Mouse (Mus musculus): ENCODE results near the gene Ctbp1. TPM values are rescaled to one million over a fixed set of nuclear protein-coding genes. Genes with fewer than 3 reads are reported as not detected.
A peak's percentile ranks its signal among the peaks of the same experiment; 100 is the strongest.

Ctbp1 gene
- polyA plus RNA-seq, 1 experiment from 2014 or later, result 441 TPM

DNA sequence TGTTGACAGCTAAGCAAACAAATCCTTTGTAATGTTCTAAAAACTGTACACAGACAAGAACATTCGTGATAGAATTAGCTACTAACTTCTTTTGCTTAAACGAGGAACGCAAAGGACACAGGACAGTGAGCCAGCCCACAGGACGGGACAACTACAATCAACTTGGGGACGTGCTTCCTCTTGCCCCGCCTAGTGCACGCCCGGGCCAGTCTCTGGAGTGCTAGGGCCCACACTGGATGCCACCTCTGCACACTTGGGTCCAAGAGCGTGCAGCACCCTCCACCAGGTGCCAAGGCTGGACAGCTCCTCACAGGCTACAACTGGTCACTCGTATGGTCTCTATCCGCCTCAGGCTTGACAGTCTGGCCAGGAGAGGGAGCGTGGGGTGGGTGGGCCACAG lies 26.6 kb downstream of the Ctbp1 start:
- no peak for ATAC-seq
- H3K9me3 ChIP-seq (replicated peaks; ENCODE audit: control insufficient read depth, low read length, poor library complexity, severe bottlenecking), result no peaks in the 10 kb centered on the region
- H3K36me3 ChIP-seq (ENCODE audit: control insufficient read depth, insufficient read depth, low read length), result peaks cover 47% of the 10 kb centered on the region
- H3K4me1 ChIP-seq (ENCODE audit: control insufficient read depth, insufficient read depth, low read length), result no peaks in the 10 kb centered on the region
- H3K27ac ChIP-seq (ENCODE audit: low read length), result no peak overlapping the region
- 92% methylated on average over 12 of the region's 12 CpGs for WGBS
- H3K4me2 ChIP-seq (ENCODE audit: low read length), result no peak overlapping the region
- no peak overlapping the region for H3K9ac ChIP-seq (ENCODE audit: low read depth, low read length)
- H3K4me3 ChIP-seq (ENCODE audit: low read depth, low read length), result no peak overlapping the region
- H3K27me3 ChIP-seq (ENCODE audit: control insufficient read depth, insufficient read depth, low read depth, low read length), result no peaks in the 10 kb centered on the region

DNA sequence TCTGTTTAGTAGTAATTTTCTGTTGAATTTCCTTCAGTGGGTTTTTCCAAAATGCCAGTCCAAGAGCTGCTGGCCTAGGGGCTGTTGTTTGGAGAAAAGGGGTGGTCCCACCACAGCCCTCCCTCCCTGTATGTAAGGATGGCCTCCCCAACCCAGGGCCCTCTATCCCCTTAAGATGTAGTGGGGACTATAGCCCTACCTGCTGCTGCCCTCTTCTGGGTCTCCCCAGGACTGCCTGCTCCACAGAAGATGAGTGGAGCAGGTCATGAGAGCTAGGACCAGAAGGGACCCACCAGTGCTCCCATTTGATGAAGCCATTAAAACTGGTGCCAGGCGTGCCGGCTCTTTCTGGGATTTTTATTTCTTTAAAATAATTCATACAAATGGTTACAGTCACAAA lies 27.4 kb downstream of the Ctbp1 start:
- Histone ChIP-seq H3K9me3 (replicated peaks; ENCODE audit: control insufficient read depth, low read length, poor library complexity, severe bottlenecking) (no peaks in the 10 kb centered on the region), H3K27ac (ENCODE audit: low read length) (no peak overlapping the region), H3K4me3 (ENCODE audit: low read depth, low read length) (no peak overlapping the region), H3K9ac (ENCODE audit: low read depth, low read length) (no peak overlapping the region), H3K36me3 (ENCODE audit: control insufficient read depth, insufficient read depth, low read length) (peaks cover 50% of the 10 kb centered on the region), H3K4me2 (ENCODE audit: low read length) (no peak overlapping the region), H3K27me3 (ENCODE audit: control insufficient read depth, insufficient read depth, low read depth, low read length) (no peaks in the 10 kb centered on the region), H3K4me1 (ENCODE audit: control insufficient read depth, insufficient read depth, low read length) (no peaks in the 10 kb centered on the region)
- WGBS, result 92% methylated on average over 2 of the region's 2 CpGs
- ATAC-seq, result no peak

DNA sequence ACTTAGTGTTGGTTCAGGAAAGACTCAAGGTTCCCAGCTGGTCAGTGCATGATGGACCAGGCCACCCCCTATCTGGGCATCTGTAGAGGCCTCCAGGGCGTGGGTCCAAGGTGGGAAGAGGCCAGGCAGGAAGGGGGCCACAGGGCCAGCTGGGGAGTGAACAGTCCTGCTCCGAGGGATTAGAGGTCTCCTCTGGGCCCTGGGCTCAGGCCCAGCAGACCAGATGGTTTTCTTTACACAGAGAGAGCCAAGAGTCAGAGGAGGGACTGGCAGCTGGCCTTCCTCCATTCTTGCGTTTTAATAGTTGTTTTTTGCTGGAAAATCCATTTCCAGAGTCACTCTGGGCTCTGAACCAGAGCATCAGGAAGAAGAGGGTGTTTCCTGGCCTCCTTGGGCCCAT lies 29.1 kb downstream of the Ctbp1 start:
- Histone ChIP-seq H3K36me3 (ENCODE audit: control insufficient read depth, insufficient read depth, low read length) (peaks cover 47% of the 10 kb centered on the region), H3K4me1 (ENCODE audit: control insufficient read depth, insufficient read depth, low read length) (no peaks in the 10 kb centered on the region), H3K4me2 (ENCODE audit: low read length) (no peak overlapping the region), H3K4me3 (ENCODE audit: low read depth, low read length) (no peak overlapping the region), H3K9ac (ENCODE audit: low read depth, low read length) (no peak overlapping the region), H3K27ac (ENCODE audit: low read length) (no peak overlapping the region), H3K27me3 (ENCODE audit: control insufficient read depth, insufficient read depth, low read depth, low read length) (no peaks in the 10 kb centered on the region), H3K9me3 (replicated peaks; ENCODE audit: control insufficient read depth, low read length, poor library complexity, severe bottlenecking) (no peaks in the 10 kb centered on the region)
- 74% methylated on average over 3 of the region's 3 CpGs for WGBS
- 0 out of 2 replicates have a peak, but pooled peaks have one; percentile 46 for ATAC-seq

DNA sequence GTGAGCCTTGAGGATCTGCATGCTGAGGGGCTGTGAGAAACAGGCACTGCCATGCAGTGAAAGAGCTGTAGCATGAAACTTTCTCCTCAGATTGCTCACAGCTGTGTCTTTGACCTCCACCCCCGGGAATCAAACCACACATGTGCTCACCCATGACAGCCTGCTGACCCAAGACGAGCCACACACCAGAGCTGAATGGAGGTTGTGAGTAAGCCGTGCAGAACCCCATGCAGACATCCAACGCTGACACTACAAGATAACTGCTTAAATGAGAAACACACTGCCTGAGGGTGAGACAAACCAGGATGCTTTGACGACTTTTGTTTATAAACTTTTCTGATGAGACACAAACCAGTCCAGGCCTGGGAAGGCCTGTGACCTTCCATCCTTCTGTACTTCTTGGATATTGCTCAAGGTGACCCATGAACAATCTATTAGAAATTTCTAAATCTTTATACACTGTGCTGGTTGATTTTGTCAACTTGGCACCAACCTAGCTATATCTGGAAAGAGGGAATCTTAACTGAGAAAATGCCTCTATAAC lies 30.3 kb downstream of the Ctbp1 start:
- ATAC-seq, result no peak
- peaks cover 35% of the 10 kb centered on the region for H3K36me3 ChIP-seq (ENCODE audit: control insufficient read depth, insufficient read depth, low read length)
- WGBS, result 89% methylated on average over 5 of the region's 5 CpGs

DNA sequence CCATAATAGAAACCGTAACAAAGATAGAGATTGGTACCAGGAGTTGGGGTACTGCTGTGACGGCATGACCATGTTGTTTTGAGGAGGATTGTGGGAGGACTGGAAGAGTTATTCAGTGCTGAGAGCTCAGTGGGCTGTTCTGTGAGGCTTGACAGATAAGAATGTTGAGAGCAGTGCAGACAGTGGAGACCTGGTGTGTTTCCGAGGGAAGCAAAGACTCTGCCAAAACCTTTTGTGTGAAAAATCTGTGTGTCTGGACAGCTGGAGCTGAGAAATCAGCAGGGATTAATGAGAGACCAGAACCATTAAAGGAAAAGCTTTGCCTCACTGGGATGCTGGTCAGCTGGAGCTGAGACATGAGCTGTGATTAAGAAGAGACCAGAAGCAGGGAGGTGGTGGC lies 34.9 kb downstream of the Ctbp1 start:
- Histone ChIP-seq H3K4me1 (ENCODE audit: control insufficient read depth, insufficient read depth, low read length) (no peaks in the 10 kb centered on the region), H3K9me3 (replicated peaks; ENCODE audit: control insufficient read depth, low read length, poor library complexity, severe bottlenecking) (no peaks in the 10 kb centered on the region), H3K4me2 (ENCODE audit: low read length) (no peak overlapping the region), H3K9ac (ENCODE audit: low read depth, low read length) (no peak overlapping the region), H3K27me3 (ENCODE audit: control insufficient read depth, insufficient read depth, low read depth, low read length) (no peaks in the 10 kb centered on the region), H3K4me3 (ENCODE audit: low read depth, low read length) (no peak overlapping the region), H3K27ac (ENCODE audit: low read length) (no peak overlapping the region), H3K36me3 (ENCODE audit: control insufficient read depth, insufficient read depth, low read length) (peaks cover 6% of the 10 kb centered on the region; the same call in 1 of the 2 replicates)
- no peak for ATAC-seq
- 46% methylated on average over 3 of the region's 3 CpGs for WGBS

More for the DNA sequence above, 30.3 kb downstream of the Ctbp1 start:
- Histone ChIP-seq H3K4me2 (ENCODE audit: low read length) (no peak overlapping the region), H3K27me3 (ENCODE audit: control insufficient read depth, insufficient read depth, low read depth, low read length) (no peaks in the 10 kb centered on the region), H3K9ac (ENCODE audit: low read depth, low read length) (no peak overlapping the region), H3K9me3 (replicated peaks; ENCODE audit: control insufficient read depth, low read length, poor library complexity, severe bottlenecking) (no peaks in the 10 kb centered on the region), H3K4me1 (ENCODE audit: control insufficient read depth, insufficient read depth, low read length) (no peaks in the 10 kb centered on the region), H3K4me3 (ENCODE audit: low read depth, low read length) (no peak overlapping the region), H3K27ac (ENCODE audit: low read length) (no peak overlapping the region)

DNA sequence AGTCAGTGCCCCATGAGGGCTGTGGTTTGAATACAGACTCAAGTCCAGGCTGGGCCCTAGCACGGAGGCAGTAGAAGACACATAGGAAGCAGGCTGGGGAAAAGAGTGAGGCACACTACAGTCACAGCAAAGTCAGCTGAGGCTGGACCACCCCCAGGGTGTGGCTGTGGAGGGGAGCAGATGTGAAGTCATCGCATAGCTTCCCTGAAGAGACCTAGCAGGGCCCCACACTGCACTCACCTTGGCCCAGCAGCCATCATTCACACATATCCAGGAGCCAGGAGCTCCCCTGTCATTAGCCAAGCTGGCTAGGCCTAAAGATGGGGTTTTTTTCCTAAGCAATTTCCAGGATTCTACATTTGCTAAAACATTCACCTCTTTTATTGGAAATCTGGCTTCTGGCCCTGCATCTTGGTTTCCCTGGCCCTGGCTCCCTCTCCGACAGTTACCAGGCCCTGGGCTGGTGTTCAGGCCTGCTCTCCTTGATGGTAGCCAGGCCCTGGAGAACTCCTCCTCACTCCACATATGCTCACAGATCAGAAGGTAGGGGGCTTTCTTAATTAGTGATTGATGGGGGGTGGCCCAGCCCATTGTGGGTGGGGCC lies 35.6 kb downstream of the Ctbp1 start:
- H3K27ac ChIP-seq (ENCODE audit: low read length), result no peak overlapping the region
- WGBS, result 83% methylated on average over 3 of the region's 3 CpGs
- no peak for ATAC-seq

DNA sequence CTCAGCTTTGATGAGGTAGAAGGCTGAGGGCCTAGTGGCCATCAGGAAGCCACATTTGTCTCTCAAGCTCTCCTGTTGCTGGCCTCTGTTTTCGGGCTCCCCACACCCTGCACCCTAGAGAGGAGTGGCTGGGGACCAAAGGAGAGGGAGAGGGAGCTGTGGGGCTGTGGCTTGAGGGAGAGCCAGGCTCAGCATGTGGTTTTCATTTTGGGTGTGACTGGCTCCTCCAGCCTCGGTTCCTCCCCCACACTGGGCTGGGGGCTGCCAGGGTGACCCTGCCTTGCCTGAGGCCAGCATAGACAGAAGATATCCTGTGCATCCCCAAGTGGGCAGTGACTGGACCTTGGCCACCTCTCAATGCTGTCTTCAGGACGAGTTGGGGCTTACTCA lies 36.5 kb downstream of the Ctbp1 start:
- Histone ChIP-seq H3K27me3 (ENCODE audit: control insufficient read depth, insufficient read depth, low read depth, low read length) (no peaks in the 10 kb centered on the region), H3K27ac (ENCODE audit: low read length) (no peak overlapping the region), H3K4me1 (ENCODE audit: control insufficient read depth, insufficient read depth, low read length) (no peaks in the 10 kb centered on the region), H3K4me3 (ENCODE audit: low read depth, low read length) (no peak overlapping the region), H3K36me3 (ENCODE audit: control insufficient read depth, insufficient read depth, low read length) (0 out of 2 replicates have a peak, but pooled peaks cover 4% of the 10 kb centered on the region), H3K4me2 (ENCODE audit: low read length) (no peak overlapping the region), H3K9ac (ENCODE audit: low read depth, low read length) (no peak overlapping the region), H3K9me3 (replicated peaks; ENCODE audit: control insufficient read depth, low read length, poor library complexity, severe bottlenecking) (no peaks in the 10 kb centered on the region)
- 82% methylated on average over 3 of the region's 3 CpGs for WGBS
- ATAC-seq, result no peak

More for the DNA sequence above, 35.6 kb downstream of the Ctbp1 start:
- H3K4me1 ChIP-seq (ENCODE audit: control insufficient read depth, insufficient read depth, low read length), result no peaks in the 10 kb centered on the region
- H3K4me3 ChIP-seq (ENCODE audit: low read depth, low read length), result no peak overlapping the region
- no peaks in the 10 kb centered on the region for H3K9me3 ChIP-seq (replicated peaks; ENCODE audit: control insufficient read depth, low read length, poor library complexity, severe bottlenecking)
- no peaks in the 10 kb centered on the region for H3K27me3 ChIP-seq (ENCODE audit: control insufficient read depth, insufficient read depth, low read depth, low read length)
- peaks cover 4% of the 10 kb centered on the region; the same call in 1 of the 2 replicates for H3K36me3 ChIP-seq (ENCODE audit: control insufficient read depth, insufficient read depth, low read length)
- no peak overlapping the region for H3K9ac ChIP-seq (ENCODE audit: low read depth, low read length)
- no peak overlapping the region for H3K4me2 ChIP-seq (ENCODE audit: low read length)

DNA sequence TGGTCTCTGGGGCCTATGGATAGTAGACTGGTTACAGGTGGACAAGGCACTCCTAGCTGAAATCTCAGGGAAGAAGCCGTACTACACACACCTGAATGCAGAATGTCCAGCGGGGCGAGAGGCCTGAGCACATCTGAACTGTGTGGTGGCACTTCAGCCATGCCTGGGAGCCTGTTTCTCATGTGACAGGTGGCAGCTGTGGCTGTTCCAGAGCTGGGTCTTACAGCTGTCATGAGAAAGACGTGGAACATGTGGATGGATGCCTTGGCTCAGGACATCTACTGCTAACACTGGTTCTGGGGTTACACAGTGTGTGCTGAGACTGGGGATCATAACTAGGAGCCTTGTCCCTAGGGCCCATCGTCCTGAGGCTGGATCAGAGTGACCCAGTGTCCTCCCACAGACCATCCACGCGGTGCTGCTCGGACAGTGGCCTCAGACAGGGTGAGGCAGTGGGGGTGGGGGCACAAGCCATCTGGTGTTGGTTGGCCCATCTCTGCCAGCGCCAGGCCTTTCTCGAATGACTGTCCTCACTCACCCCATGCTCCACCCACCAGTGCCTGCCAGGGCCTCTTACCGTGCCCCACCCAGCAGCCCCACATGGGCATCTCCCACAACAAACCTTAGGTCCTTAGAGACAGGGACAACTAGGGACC lies 37.1 kb downstream of the Ctbp1 start:
- no peaks in the 10 kb centered on the region for H3K4me1 ChIP-seq (ENCODE audit: control insufficient read depth, insufficient read depth, low read length)
- H3K9me3 ChIP-seq (replicated peaks; ENCODE audit: control insufficient read depth, low read length, poor library complexity, severe bottlenecking), result no peaks in the 10 kb centered on the region
- WGBS, result 94% methylated on average over 11 of the region's 11 CpGs
- H3K36me3 ChIP-seq (ENCODE audit: control insufficient read depth, insufficient read depth, low read length), result 0 out of 2 replicates have a peak, but pooled peaks cover 4% of the 10 kb centered on the region
- H3K4me3 ChIP-seq (ENCODE audit: low read depth, low read length), result no peak overlapping the region
- H3K27me3 ChIP-seq (ENCODE audit: control insufficient read depth, insufficient read depth, low read depth, low read length), result no peaks in the 10 kb centered on the region
- no peak for ATAC-seq
- H3K4me2 ChIP-seq (ENCODE audit: low read length), result no peak overlapping the region
- H3K27ac ChIP-seq (ENCODE audit: low read length), result no peak overlapping the region
- no peak overlapping the region for H3K9ac ChIP-seq (ENCODE audit: low read depth, low read length)

DNA sequence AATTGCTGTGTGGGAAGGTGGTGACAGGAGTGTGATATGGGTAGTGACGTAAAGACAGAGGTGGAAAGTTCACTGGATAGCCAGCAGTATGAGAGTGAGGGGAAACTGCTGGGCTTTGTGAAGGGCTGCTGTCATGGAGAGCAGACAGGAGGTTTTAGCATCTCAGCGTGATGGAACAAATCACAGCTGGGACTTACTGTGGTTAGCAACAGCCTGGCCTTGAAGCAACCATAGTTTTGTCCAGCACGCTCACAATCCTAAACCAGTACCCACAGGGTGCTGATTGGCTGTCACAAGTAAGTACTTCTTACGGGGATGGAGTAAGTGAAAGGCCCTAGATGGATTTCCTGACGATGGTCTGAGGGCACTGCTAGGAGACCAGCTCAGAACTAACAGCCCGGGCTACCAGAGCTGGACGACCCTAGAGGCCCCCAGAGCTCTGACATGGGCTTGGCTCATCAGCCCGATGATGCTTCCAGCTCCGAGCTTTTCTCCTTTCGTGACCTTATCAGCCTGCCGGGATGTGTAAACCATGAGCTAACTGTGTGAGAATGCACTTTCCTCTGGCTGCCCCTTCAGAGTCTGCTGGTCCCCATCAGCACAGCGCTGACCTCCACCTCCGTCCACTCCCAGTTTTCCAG lies 40.3 kb downstream of the Ctbp1 start:
- Histone ChIP-seq H3K4me3 (ENCODE audit: low read depth, low read length) (no peak overlapping the region), H3K4me1 (ENCODE audit: control insufficient read depth, insufficient read depth, low read length) (no peaks in the 10 kb centered on the region), H3K9me3 (replicated peaks; ENCODE audit: control insufficient read depth, low read length, poor library complexity, severe bottlenecking) (no peaks in the 10 kb centered on the region), H3K27me3 (ENCODE audit: control insufficient read depth, insufficient read depth, low read depth, low read length) (no peaks in the 10 kb centered on the region), H3K9ac (ENCODE audit: low read depth, low read length) (no peak overlapping the region), H3K4me2 (ENCODE audit: low read length) (no peak overlapping the region), H3K36me3 (ENCODE audit: control insufficient read depth, insufficient read depth, low read length) (no peaks in the 10 kb centered on the region), H3K27ac (ENCODE audit: low read length) (no peak overlapping the region)
- WGBS, result 75% methylated on average over 13 of the region's 13 CpGs
- no peak for ATAC-seq
